Mouse (Mus musculus): Measurements from ENCODE around the gene B4galnt4. TPM values are rescaled to one million over a fixed set of nuclear protein-coding genes. Genes with fewer than 3 reads are reported as not detected.

Gene B4galnt4
- polyA plus RNA-seq, 1 experiment = 0.46 TPM

DNA sequence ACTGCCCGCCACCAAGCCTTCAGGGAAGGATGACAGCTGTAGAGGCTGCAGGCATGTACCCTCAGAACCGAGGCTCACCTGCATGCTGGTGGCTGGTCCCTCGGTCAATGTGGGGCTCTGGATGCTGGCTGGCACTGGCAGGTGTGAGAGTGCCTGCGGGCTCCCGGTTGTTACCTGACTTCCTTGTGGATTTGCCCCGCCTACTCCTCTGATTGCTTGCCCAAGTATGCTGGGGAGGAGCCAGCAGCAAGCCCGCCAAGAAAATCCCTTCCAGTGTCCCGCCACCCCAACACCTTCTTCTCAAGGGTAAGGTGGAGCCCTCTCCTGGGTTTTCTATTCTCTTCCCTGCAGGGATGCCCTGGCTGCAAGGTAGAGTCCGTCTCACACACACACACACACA, 56.7 kb downstream of the B4galnt4 start, which contains the start of gene Ano9:
TSS of gene Ano9 (minus strand) at position 171 of the 400 bp plus-strand sequence.
- H3K27me3 ChIP-seq (ENCODE audit: control insufficient read depth, insufficient read depth, insufficient read length) = peaks cover 13% of the 10 kb centered on the region
- no peaks in the 10 kb centered on the region for H3K36me3 ChIP-seq (ENCODE audit: control insufficient read depth, insufficient read depth)
- no peak within 1 kb of the TSS for H3ac ChIP-seq (ENCODE audit: control insufficient read depth, insufficient read length)
- no peak within 1 kb of the TSS for H3K4me2 ChIP-seq (ENCODE audit: low read depth)
- no peaks in the 10 kb centered on the region for H3K79me2 ChIP-seq (ENCODE audit: control insufficient read depth, insufficient read depth)
- no peak for TF ChIP-seq MYOG (IDR thresholded peaks at IDR 0.05; ENCODE audit: control insufficient read depth in 1 of 3, insufficient read depth in 1 of 3, insufficient read length in 2 of 3, low read depth in 2 of 3)
- no peak for TF ChIP-seq REST (IDR thresholded peaks at IDR 0.05; ENCODE audit: insufficient read depth, insufficient read length)
- TF ChIP-seq MYOD1 (IDR thresholded peaks at IDR 0.05; ENCODE audit: control insufficient read depth in 1 of 3, insufficient read length in 2 of 3, low read depth in 2 of 3) = no peak
- no peak for TF ChIP-seq MAX (IDR thresholded peaks at IDR 0.05; ENCODE audit: low read depth)
- no peak for TF ChIP-seq CEBPB (IDR thresholded peaks at IDR 0.05; ENCODE audit: insufficient read depth, poor library complexity, severe bottlenecking)
- TF ChIP-seq POLR2AphosphoS2 (IDR thresholded peaks at IDR 0.05; ENCODE audit: insufficient read length, low read depth) = no peak
- no peak within 1 kb of the TSS for H3K4me3 ChIP-seq

DNA sequence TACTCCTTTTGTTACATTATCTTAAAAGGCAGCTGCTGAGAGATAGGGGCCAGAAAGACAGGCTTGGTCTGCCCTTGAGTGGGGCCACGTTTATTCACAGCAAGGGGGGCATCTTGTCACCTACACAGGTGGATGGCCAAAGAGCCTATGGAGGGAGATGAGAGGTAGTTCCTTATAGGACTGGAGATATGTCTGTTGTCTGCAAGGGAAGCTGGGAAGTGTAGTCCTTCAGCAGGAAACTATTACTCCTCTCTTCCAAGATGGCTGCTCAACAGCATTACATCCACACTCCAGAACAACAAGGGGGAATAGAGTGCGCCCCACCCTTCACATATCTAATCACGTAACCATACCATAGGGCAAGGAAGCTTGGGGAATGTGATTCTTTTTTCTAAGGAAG, 58.6 kb downstream of the B4galnt4 start:
- no peak for TF ChIP-seq MYOD1 (IDR thresholded peaks at IDR 0.05; ENCODE audit: control insufficient read depth in 1 of 3, insufficient read length in 2 of 3, low read depth in 2 of 3)
- TF ChIP-seq MAX (IDR thresholded peaks at IDR 0.05; ENCODE audit: low read depth) = no peak
- TF ChIP-seq SRF (IDR thresholded peaks at IDR 0.05; ENCODE audit: control insufficient read depth, insufficient read length, low read depth) = no peak
- TF ChIP-seq TCF12 (IDR thresholded peaks at IDR 0.05; ENCODE audit: insufficient read depth, poor library complexity, severe bottlenecking) = no peak
- no peak for TF ChIP-seq E2F4 (IDR thresholded peaks at IDR 0.05; ENCODE audit: insufficient read depth)
- no peak for TF ChIP-seq MYOG (IDR thresholded peaks at IDR 0.05; ENCODE audit: control insufficient read depth in 1 of 3, insufficient read depth in 1 of 3, insufficient read length in 2 of 3, low read depth in 2 of 3)
- no peak for TF ChIP-seq REST (IDR thresholded peaks at IDR 0.05; ENCODE audit: insufficient read depth, insufficient read length)
- TF ChIP-seq USF1 (IDR thresholded peaks at IDR 0.05; ENCODE audit: low read depth) = no peak
- TF ChIP-seq POLR2A (IDR thresholded peaks at IDR 0.05; ENCODE audit: insufficient read length, low read depth) = no peak
- TF ChIP-seq CEBPB (IDR thresholded peaks at IDR 0.05; ENCODE audit: insufficient read depth, poor library complexity, severe bottlenecking) = no peak
- no peak for TF ChIP-seq TCF3 (IDR thresholded peaks at IDR 0.05; ENCODE audit: insufficient read length, low read depth)
- no peak for TF ChIP-seq POLR2AphosphoS2 (IDR thresholded peaks at IDR 0.05; ENCODE audit: insufficient read length, low read depth)
- no peaks in the 10 kb centered on the region for H3K36me3 ChIP-seq (ENCODE audit: control insufficient read depth, insufficient read depth)
- no peaks in the 10 kb centered on the region for H3K79me2 ChIP-seq (ENCODE audit: control insufficient read depth, insufficient read depth)
- H3K27me3 ChIP-seq (ENCODE audit: control insufficient read depth, insufficient read depth, insufficient read length) = peaks cover 10% of the 10 kb centered on the region
- H3K4me2 ChIP-seq (ENCODE audit: low read depth) = no peak overlapping the region
- no peak overlapping the region for H3K4me3 ChIP-seq
- H3ac ChIP-seq (ENCODE audit: control insufficient read depth, insufficient read length) = no peak overlapping the region

- no peaks in the 10 kb centered on the region for H3K36me3 ChIP-seq (ENCODE audit: control insufficient read depth, insufficient read depth)
- TF ChIP-seq CEBPB (IDR thresholded peaks at IDR 0.05; ENCODE audit: insufficient read depth, poor library complexity, severe bottlenecking) (no peak), REST (IDR thresholded peaks at IDR 0.05; ENCODE audit: insufficient read depth, insufficient read length) (no peak), POLR2AphosphoS2 (IDR thresholded peaks at IDR 0.05; ENCODE audit: insufficient read length, low read depth) (no peak)
- no peak overlapping the region for H3K4me2 ChIP-seq (ENCODE audit: low read depth)
- H3ac ChIP-seq (ENCODE audit: control insufficient read depth, insufficient read length) = no peak overlapping the region
- H3K79me2 ChIP-seq (ENCODE audit: control insufficient read depth, insufficient read depth) = no peaks in the 10 kb centered on the region
- H3K27me3 ChIP-seq (ENCODE audit: control insufficient read depth, insufficient read depth, insufficient read length) = peaks cover 10% of the 10 kb centered on the region
- no peak overlapping the region for H3K4me3 ChIP-seq
Measured at GRCm38 (mm10) chr7:141120605-141121004, 59.7 kb downstream of the B4galnt4 start.

DNA sequence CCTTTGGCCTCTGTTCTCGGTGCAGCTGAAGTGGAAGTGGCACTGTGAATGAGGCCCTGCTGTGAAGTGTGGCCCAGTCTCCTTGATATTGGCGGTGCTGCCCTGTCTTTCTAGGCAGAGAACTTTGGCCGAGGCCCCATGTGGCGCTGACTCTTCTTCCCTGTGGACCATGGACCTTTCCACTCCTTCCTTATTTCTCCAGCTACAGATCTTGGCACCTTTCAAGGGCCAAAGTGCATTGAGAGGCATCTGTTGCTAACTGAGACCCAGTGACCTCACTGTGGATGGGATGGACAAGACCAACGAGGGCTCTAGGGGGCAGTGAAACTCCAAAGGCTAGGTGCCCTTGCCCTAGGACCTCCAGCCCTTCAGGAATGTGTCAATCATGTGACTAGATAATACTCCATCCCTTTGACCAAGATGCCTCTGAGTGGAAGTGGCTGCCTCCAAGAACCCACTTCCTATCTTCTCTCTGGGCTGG, 60.2 kb downstream of the B4galnt4 start:
- H3K4me2 ChIP-seq (ENCODE audit: low read depth) = no peak overlapping the region
- H3K27me3 ChIP-seq (ENCODE audit: control insufficient read depth, insufficient read depth, insufficient read length) = peaks cover 10% of the 10 kb centered on the region
- H3K36me3 ChIP-seq (ENCODE audit: control insufficient read depth, insufficient read depth) = no peaks in the 10 kb centered on the region
- H3K4me3 ChIP-seq = no peak overlapping the region
- TF ChIP-seq MAX (IDR thresholded peaks at IDR 0.05; ENCODE audit: low read depth) = no peak
- TF ChIP-seq E2F4 (IDR thresholded peaks at IDR 0.05; ENCODE audit: insufficient read depth) = no peak
- TF ChIP-seq TCF12 (IDR thresholded peaks at IDR 0.05; ENCODE audit: insufficient read depth, poor library complexity, severe bottlenecking) = no peak
- no peak for TF ChIP-seq POLR2AphosphoS2 (IDR thresholded peaks at IDR 0.05; ENCODE audit: insufficient read length, low read depth)
- TF ChIP-seq POLR2A (IDR thresholded peaks at IDR 0.05; ENCODE audit: insufficient read length, low read depth) = no peak
- no peak for TF ChIP-seq USF1 (IDR thresholded peaks at IDR 0.05; ENCODE audit: low read depth)
- TF ChIP-seq REST (IDR thresholded peaks at IDR 0.05; ENCODE audit: insufficient read depth, insufficient read length) = no peak
- TF ChIP-seq MYOG (IDR thresholded peaks at IDR 0.05; ENCODE audit: control insufficient read depth in 1 of 3, insufficient read depth in 1 of 3, insufficient read length in 2 of 3, low read depth in 2 of 3) = no peak
- TF ChIP-seq SRF (IDR thresholded peaks at IDR 0.05; ENCODE audit: control insufficient read depth, insufficient read length, low read depth) = no peak
- TF ChIP-seq TCF3 (IDR thresholded peaks at IDR 0.05; ENCODE audit: insufficient read length, low read depth) = no peak
- no peak for TF ChIP-seq MYOD1 (IDR thresholded peaks at IDR 0.05; ENCODE audit: control insufficient read depth in 1 of 3, insufficient read length in 2 of 3, low read depth in 2 of 3)
- no peak for TF ChIP-seq CEBPB (IDR thresholded peaks at IDR 0.05; ENCODE audit: insufficient read depth, poor library complexity, severe bottlenecking)
- no peak overlapping the region for H3ac ChIP-seq (ENCODE audit: control insufficient read depth, insufficient read length)
- H3K79me2 ChIP-seq (ENCODE audit: control insufficient read depth, insufficient read depth) = no peaks in the 10 kb centered on the region

Other genes with a start within 250 kb of the B4galnt4 start
- 0.13 TPM for gene Zfp941, start 238.9 kb upstream of the B4galnt4 start, polyA plus RNA-seq (2012; fragmentation: generic; extraction: Trizol)
- 0.13 TPM for gene Urah, start 226.1 kb upstream of the B4galnt4 start, polyA plus RNA-seq (2012; fragmentation: generic; extraction: Trizol)
- not detected for gene Scgb1c1, start 215.6 kb upstream of the B4galnt4 start, polyA plus RNA-seq (2012; fragmentation: generic; extraction: Trizol)
- 0.07 TPM for gene Odf3, start 213.3 kb upstream of the B4galnt4 start, polyA plus RNA-seq (2012; fragmentation: generic; extraction: Trizol)
- gene Gm45785, start 204.8 kb upstream of the B4galnt4 start, polyA plus RNA-seq (2012; fragmentation: generic; extraction: Trizol) = not detected
- gene Ric8a, start 204.1 kb upstream of the B4galnt4 start, polyA plus RNA-seq (2012; fragmentation: generic; extraction: Trizol) = 123 TPM
- 25.8 TPM for gene Bet1l, start 203.5 kb upstream of the B4galnt4 start, polyA plus RNA-seq (2012; fragmentation: generic; extraction: Trizol)
- 201 TPM for gene Psmd13, start 179.1 kb upstream of the B4galnt4 start, polyA plus RNA-seq (2012; fragmentation: generic; extraction: Trizol)
- gene Sirt3, start 178.8 kb upstream of the B4galnt4 start, polyA plus RNA-seq (2012; fragmentation: generic; extraction: Trizol) = 28.8 TPM
- 534 TPM for gene Cox8b, start 160.7 kb upstream of the B4galnt4 start, polyA plus RNA-seq (2012; fragmentation: generic; extraction: Trizol)
- gene Nlrp6, start 140.2 kb upstream of the B4galnt4 start, polyA plus RNA-seq (2012; fragmentation: generic; extraction: Trizol) = 0.01 TPM
- 11.6 TPM for gene Pgghg, start 119.7 kb upstream of the B4galnt4 start, polyA plus RNA-seq (2012; fragmentation: generic; extraction: Trizol)
- gene Ifitm5, start 110.8 kb upstream of the B4galnt4 start, polyA plus RNA-seq (2012; fragmentation: generic; extraction: Trizol) = 0.47 TPM
- 0.12 TPM for gene Gm45717, start 105.2 kb upstream of the B4galnt4 start, polyA plus RNA-seq (2012; fragmentation: generic; extraction: Trizol)
- 493 TPM for gene Ifitm2, start 105.1 kb upstream of the B4galnt4 start, polyA plus RNA-seq (2012; fragmentation: generic; extraction: Trizol)
- gene Ifitm1, start 93.9 kb upstream of the B4galnt4 start, polyA plus RNA-seq (2012; fragmentation: generic; extraction: Trizol) = 19.9 TPM
- gene Ifitm3, start 50.3 kb upstream of the B4galnt4 start, polyA plus RNA-seq (2012; fragmentation: generic; extraction: Trizol) = 1,312 TPM
- gene Ifitm6, start 43.2 kb upstream of the B4galnt4 start, polyA plus RNA-seq (2012; fragmentation: generic; extraction: Trizol) = 4.4 TPM
- not detected for gene Gm17387, start 32.0 kb upstream of the B4galnt4 start, polyA plus RNA-seq (2012; fragmentation: generic; extraction: Trizol)
- gene Pkp3, start 17.1 kb downstream of the B4galnt4 start, polyA plus RNA-seq (2012; fragmentation: generic; extraction: Trizol) = 0.25 TPM
- 4.8 TPM for gene Sigirr, start 39.5 kb downstream of the B4galnt4 start, polyA plus RNA-seq (2012; fragmentation: generic; extraction: Trizol)
- gene Ano9, start 56.7 kb downstream of the B4galnt4 start, polyA plus RNA-seq (2012; fragmentation: generic; extraction: Trizol) = not detected
- 28.0 TPM for gene Ptdss2, start 61.3 kb downstream of the B4galnt4 start, polyA plus RNA-seq (2012; fragmentation: generic; extraction: Trizol)
- 276 TPM for gene Rnh1, start 111.8 kb downstream of the B4galnt4 start, polyA plus RNA-seq (2012; fragmentation: generic; extraction: Trizol)
- 215 TPM for gene Hras, start 132.9 kb downstream of the B4galnt4 start, polyA plus RNA-seq (2012; fragmentation: generic; extraction: Trizol)
- 1.1 TPM for gene Lrrc56, start 133.1 kb downstream of the B4galnt4 start, polyA plus RNA-seq (2012; fragmentation: generic; extraction: Trizol)
- gene Lmntd2, start 153.0 kb downstream of the B4galnt4 start, polyA plus RNA-seq (2012; fragmentation: generic; extraction: Trizol) = 0.10 TPM
- 54.5 TPM for gene Rassf7, start 154.8 kb downstream of the B4galnt4 start, polyA plus RNA-seq (2012; fragmentation: generic; extraction: Trizol)
- gene Phrf1, start 167.7 kb downstream of the B4galnt4 start, polyA plus RNA-seq (2012; fragmentation: generic; extraction: Trizol) = 44.5 TPM
- gene Irf7, start 205.4 kb downstream of the B4galnt4 start, polyA plus RNA-seq (2012; fragmentation: generic; extraction: Trizol) = 0.97 TPM
- gene Cdhr5, start 215.7 kb downstream of the B4galnt4 start, polyA plus RNA-seq (2012; fragmentation: generic; extraction: Trizol) = 0.07 TPM
- 0.68 TPM for gene Sct, start 218.0 kb downstream of the B4galnt4 start, polyA plus RNA-seq (2012; fragmentation: generic; extraction: Trizol)
- not detected for gene Drd4, start 230.9 kb downstream of the B4galnt4 start, polyA plus RNA-seq (2012; fragmentation: generic; extraction: Trizol)